Mouse (Mus musculus) adrenal gland, postnatal 10 days (tissue): ENCODE measurements around the gene Gm3238. TPM values are rescaled to one million over a fixed set of nuclear protein-coding genes. Genes with fewer than 3 reads are reported as not detected.
"Not testable (repeated sequence)": the region's sequence is repeated elsewhere in the genome, so short reads cannot be mapped to it uniquely, and the experiment has no call there.

ENCODE experiments used
- DNase-seq: peaks from one replicate; pipeline ENCODE4 v3.0.0; 2021; ENCODE audit warnings: mixed read lengths
- total RNA-seq, 2 experiments: library from RNA; stranded (reverse); gene quantifications; 2 replicates each; pipeline ENCODE4 v1.2.3; 2021

The Gm3238 gene
- total RNA-seq, 2 experiments from 2014 or later = not detected

- not testable (repeated sequence) for DNase-seq
Observed at GRCm38 (mm10) chr10:77741924-77742688, 29.0 kb downstream of the Gm3238 start, which contains the start of gene Gm18596. Gene Gm18596 (minus strand): TSS chr10:77742638.

GRCm38 (mm10) chr10:77738929-77739328, 32.2 kb downstream of the Gm3238 start:
- DNase-seq = no peak

GRCm38 (mm10) chr10:77735928-77736327, 35.2 kb downstream of the Gm3238 start:
- DNase-seq = no peak

DNA sequence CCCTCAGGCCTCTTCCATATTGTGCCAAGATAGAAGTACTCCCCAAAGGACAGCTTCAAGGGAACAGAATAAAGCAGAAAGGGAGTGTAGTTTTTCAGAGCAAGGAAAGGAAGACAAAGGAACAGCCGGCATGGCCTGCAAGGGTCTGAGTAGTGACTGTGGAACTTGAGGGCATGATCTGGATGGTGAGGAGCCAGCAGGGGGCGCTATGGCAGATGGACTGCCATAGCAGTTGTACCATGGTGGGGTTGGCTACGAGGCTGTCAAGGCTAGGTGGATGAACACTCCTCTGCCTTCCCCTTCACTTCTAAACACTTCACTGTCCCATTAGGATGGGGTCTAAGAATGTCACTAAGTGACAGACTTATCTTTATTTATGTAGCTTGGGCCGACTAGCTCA, 41.9 kb downstream of the Gm3238 start:
- peak; percentile 34 for DNase-seq

DNA sequence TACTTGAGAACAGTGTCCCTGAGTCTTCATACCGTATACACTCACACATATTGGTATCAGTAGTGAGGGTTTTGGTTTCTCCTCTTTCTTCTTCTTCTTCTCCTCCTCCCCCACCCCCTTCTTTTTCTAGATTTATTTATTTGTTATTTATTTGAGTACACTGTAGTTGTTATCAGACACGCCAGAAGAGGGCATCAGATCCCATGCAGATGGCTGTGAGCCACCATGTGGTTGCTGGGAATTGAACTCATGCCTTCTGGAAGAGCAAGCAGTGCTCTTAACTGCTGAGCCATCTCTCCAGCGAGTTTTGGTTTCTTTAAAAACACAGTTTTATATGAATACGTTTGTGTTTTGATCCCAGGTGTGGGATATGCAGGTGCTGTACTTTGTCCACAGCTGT, 42.8 kb downstream of the Gm3238 start:
- no peak for DNase-seq

DNA sequence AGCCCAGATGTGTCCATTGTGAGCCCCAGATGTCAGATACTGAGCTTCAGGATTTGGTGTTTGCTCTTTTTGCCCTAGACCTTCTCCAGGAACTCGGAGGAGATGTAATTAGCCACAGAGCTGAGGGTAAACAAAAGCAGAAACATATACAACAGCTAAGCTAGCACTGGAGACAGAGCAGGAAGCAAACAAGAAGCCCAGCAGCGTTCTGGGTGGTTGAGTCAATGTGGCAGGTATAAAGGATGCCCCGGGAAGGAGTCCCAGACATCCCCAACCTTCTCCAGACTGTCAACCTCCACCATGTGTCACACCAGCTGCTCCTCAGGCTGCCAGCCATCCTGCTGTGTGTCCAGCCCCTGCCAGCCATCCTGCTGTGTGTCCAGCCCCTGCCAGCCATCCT, 44.9 kb downstream of the Gm3238 start, which contains the start of gene Gm10100:
TSS of gene Gm10100 (plus strand) at position 301 of the 400 bp plus-strand sequence.
- DNase-seq = no peak

GRCm38 (mm10) chr10:77724855-77725254, 46.3 kb downstream of the Gm3238 start:
- DNase-seq = no peak

Other genes with a start within 250 kb of the Gm3238 start
- gene Itgb2, start 241.1 kb downstream of the Gm3238 start, total RNA-seq = 1 to 10 TPM; 8.1 to 9.2 TPM
- gene Pttg1ip, start 189.6 kb downstream of the Gm3238 start, total RNA-seq = 100 to 1,000 TPM; 160 to 178 TPM
- gene Sumo3, start 165.2 kb downstream of the Gm3238 start, total RNA-seq = 100 to 1,000 TPM; 119 to 125 TPM
- 10 to 100 TPM; 22.3 to 30.4 TPM for gene Gm49325, start 165.1 kb downstream of the Gm3238 start, total RNA-seq
- gene Ube2g2, start 149.1 kb downstream of the Gm3238 start, total RNA-seq = 10 to 100 TPM; 44.4 to 46.1 TPM
- gene Tspear, start 84.8 kb downstream of the Gm3238 start, total RNA-seq = under 1 TPM; 0.27 to 0.64 TPM
- gene Gm19402, start 80.6 kb downstream of the Gm3238 start, total RNA-seq = not detected
- not detected for gene Gm9508, start 74.1 kb downstream of the Gm3238 start, total RNA-seq
- gene Gm10272, start 64.7 kb downstream of the Gm3238 start, total RNA-seq = not detected
- not detected for gene Gm10024, start 59.9 kb downstream of the Gm3238 start, total RNA-seq
- gene Gm10142, start 55.5 kb downstream of the Gm3238 start, total RNA-seq = not detected
- gene Krtap12-1, start 50.7 kb downstream of the Gm3238 start, total RNA-seq = not detected
- gene Gm10100, start 44.8 kb downstream of the Gm3238 start, total RNA-seq = not detected
- not detected for gene Gm18596, start 28.7 kb downstream of the Gm3238 start, total RNA-seq
- gene Gm9736, start 20.0 kb downstream of the Gm3238 start, total RNA-seq = not detected
- gene Gm3233, start 11.6 kb downstream of the Gm3238 start, total RNA-seq = not detected
- not detected for gene Gm7138, start 5.6 kb upstream of the Gm3238 start, total RNA-seq
- not detected for gene Gm3250, start 11.2 kb upstream of the Gm3238 start, total RNA-seq
- gene Gm7137, start 16.9 kb upstream of the Gm3238 start, total RNA-seq = not detected
- gene Gm9639, start 23.8 kb upstream of the Gm3238 start, total RNA-seq = not detected
- gene Gm19668, start 27.8 kb upstream of the Gm3238 start, total RNA-seq = not detected
- not detected for gene Gm9507, start 40.5 kb upstream of the Gm3238 start, total RNA-seq
- gene Gm2696, start 43.4 kb upstream of the Gm3238 start, total RNA-seq = not detected
- gene Krtap10-4, start 55.8 kb upstream of the Gm3238 start, total RNA-seq = not detected
- gene Krtap10-10, start 64.6 kb upstream of the Gm3238 start, total RNA-seq = not detected
- gene Gm36176, start 75.5 kb upstream of the Gm3238 start, total RNA-seq = not detected
- not detected for gene Gm10318, start 81.5 kb upstream of the Gm3238 start, total RNA-seq
- gene Gm3285, start 90.7 kb upstream of the Gm3238 start, total RNA-seq = not detected
- gene Lrrc3, start 131.2 kb upstream of the Gm3238 start, total RNA-seq = 10 to 100 TPM; 12.1 to 16.7 TPM
- gene Trpm2, start 199.2 kb upstream of the Gm3238 start, total RNA-seq = 1 to 10 TPM; 2.3 to 2.8 TPM
- gene 1810043G02Rik, start 207.2 kb upstream of the Gm3238 start, total RNA-seq = 10 to 100 TPM; 15.7 to 21.4 TPM
- gene Pfkl, start 238.8 kb upstream of the Gm3238 start, total RNA-seq = 100 to 1,000 TPM; 142 to 172 TPM